Mouse (Mus musculus) forebrain, embryonic 14.5 days (tissue): ENCODE results near the gene Ppard. TPM values are rescaled to one million over a fixed set of nuclear protein-coding genes. Genes with fewer than 3 reads are reported as not detected.
"Not testable (repeated sequence)": the region's sequence is repeated elsewhere in the genome, so short reads cannot be mapped to it uniquely, and the experiment has no call there.

Experiments used
- ATAC-seq: fragments of 200-750 bp; cut with Nextera tagmentation; 2 replicates; pipeline ENCODE4 v1.8.0; 2017; ENCODE audit warnings: mild to moderate bottlenecking, moderate library complexity
- DNase-seq: peaks from one replicate; pipeline ENCODE4 v3.0.0-alpha.2; 2015; ENCODE audit warnings: low spot score
- H3K27ac ChIP-seq: fragments of 300-500 bp; sonication (generic); 2 replicates; pipeline ENCODE4 v1.5.1; 2014; ENCODE audit warnings: low read depth, mild to moderate bottlenecking, control low read depth, low read length, moderate library complexity
- H3K27me3 ChIP-seq: fragments of 300-500 bp; sonication (generic); replicated peaks from 2 replicates; pipeline ENCODE4 v1.6.1; 2014; ENCODE audit warnings: low read length, control low read depth, mixed read lengths; ENCODE audit not compliant: control insufficient read depth, insufficient read depth
- H3K36me3 ChIP-seq: fragments of 300-500 bp; sonication (generic); 2 replicates; pipeline ENCODE4 v1.6.1; 2014; ENCODE audit warnings: low read length, control low read depth; ENCODE audit not compliant: control insufficient read depth, insufficient read depth
- H3K4me1 ChIP-seq: fragments of 300-500 bp; sonication (generic); 2 replicates; pipeline ENCODE4 v1.6.1; 2014; ENCODE audit warnings: antibody characterized with exemption, low read length, control low read depth; ENCODE audit not compliant: control insufficient read depth, insufficient read depth
- H3K4me2 ChIP-seq: fragments of 300-500 bp; sonication (generic); 2 replicates; pipeline ENCODE4 v1.6.1; 2014; ENCODE audit warnings: mild to moderate bottlenecking, control low read depth, low read length
- H3K4me3 ChIP-seq: fragments of 300-500 bp; sonication (generic); 2 replicates; pipeline ENCODE4 v1.5.1; 2014; ENCODE audit warnings: low read depth, low read length, control low read depth
- H3K9ac ChIP-seq: fragments of 300-500 bp; sonication (generic); 2 replicates; pipeline ENCODE4 v1.6.1; 2014; ENCODE audit warnings: mild to moderate bottlenecking, low read length, control low read depth, moderate library complexity
- H3K9me3 ChIP-seq: fragments of 300-500 bp; sonication (generic); replicated peaks from 2 replicates; pipeline ENCODE4 v1.6.1; 2016; ENCODE audit warnings: low read length, control low read depth, mixed read lengths; ENCODE audit not compliant: control insufficient read depth
- WGBS: fragments of 180-500 bp; shearing (Covaris S2); extraction: QIAGEN DNeasy Blood & Tissue Kit; methylation state at CpG from one replicate; pipeline ENCODE4 v1.1.7; 2014; 5-methylcytosine and 5-hydroxymethylcytosine counted together
- polyA plus RNA-seq: library from polyadenylated mRNA; unstranded; fragments of >200 nt; fragmentation: Nextera tagmentation; extraction: Ambion mirVana; gene quantifications from 2 replicates; pipeline ENCODE4 v1.2.1, GENCODE M21; 2014

Gene Ppard
- polyA plus RNA-seq, 1 experiment from 2014 or later, result 1.8 TPM

DNA sequence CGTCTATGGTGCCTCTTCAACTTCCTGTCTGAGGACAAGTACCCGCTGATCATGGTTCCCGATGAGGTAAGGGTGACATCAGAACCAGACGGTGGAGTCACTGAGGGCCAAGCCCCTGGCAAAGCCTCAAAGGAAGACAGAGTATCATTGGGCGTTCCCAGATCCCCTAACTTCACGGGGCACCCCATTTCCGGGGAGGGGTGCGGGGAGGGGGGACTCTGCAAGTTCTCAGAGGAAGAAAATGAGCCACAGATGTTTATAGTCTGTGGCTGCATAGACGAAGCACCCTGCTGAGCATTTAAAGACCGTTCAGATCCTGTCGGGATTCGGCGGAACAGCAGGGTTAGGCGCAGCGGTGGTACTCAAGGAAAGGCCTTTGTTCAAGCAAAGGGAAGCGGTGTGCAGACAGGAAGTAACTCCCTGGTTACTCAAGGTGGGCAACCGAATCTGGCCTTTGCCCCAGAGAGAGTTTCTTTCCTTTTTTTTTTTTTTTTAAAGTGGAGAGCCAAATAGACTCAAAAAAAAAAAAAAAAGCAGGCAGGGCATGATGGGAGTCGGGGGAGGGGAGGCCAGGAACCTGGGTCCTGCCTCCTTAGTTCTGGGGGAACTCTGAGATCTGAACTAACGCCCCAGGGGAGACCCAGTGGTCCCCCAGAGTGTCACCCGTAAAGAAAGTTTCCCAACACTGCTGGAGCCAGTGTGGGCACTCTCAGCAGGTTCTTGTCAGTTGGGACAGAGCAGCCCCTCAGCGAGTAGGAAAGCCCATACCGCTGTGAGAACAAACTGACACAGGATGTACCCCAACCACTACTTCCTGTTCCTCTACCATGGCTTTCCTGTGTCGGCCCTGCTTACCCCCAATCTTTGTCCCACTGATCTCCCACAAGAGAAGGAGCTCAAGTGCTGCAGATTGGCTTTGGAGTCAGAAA lies 14.5 kb upstream of the Ppard start:
- Histone ChIP-seq H3K4me3 (no peak overlapping the region), H3K27me3 (no peaks in the 10 kb centered on the region), H3K4me1 (no peaks in the 10 kb centered on the region), H3K36me3 (no peaks in the 10 kb centered on the region), H3K27ac (no peak overlapping the region; the same call in 1 of the 2 replicates), H3K9me3 (no peaks in the 10 kb centered on the region), H3K4me2 (0 out of 2 replicates have a peak overlapping the region, but pooled peaks have one; percentile 2), H3K9ac (no peak overlapping the region)
- DNase-seq (peak; percentile 24), ATAC-seq (no peak)
- WGBS, result 27% methylated on average over 23 of the region's 23 CpGs

DNA sequence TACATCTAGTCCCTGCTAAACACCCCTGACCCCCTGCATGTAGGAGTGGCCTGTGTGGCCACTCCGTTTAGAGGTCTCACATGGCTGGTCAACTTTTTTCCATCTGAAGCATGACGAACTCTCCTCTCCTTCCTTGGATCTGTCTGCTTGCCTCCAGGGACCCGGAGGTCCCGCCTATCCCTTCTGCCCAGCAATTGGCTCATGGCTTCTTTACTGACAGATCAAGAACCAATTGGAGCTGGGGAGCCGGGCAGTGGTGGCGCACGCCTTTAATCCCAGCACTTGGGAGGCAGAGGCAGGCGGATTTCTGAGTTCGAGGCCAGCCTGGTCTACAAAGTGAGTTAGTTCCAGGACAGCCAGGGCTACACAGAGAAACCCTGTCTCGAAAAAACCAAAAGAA lies 10.0 kb upstream of the Ppard start:
- H3K36me3 ChIP-seq, H3K4me3 ChIP-seq, H3K27ac ChIP-seq, H3K9ac ChIP-seq, H3K4me2 ChIP-seq, DNase-seq, H3K27me3 ChIP-seq, H3K9me3 ChIP-seq, H3K4me1 ChIP-seq, ATAC-seq: not testable (repeated sequence)
- whole genome bisulfite sequencing, result 93% methylated on average over 10 of the region's 10 CpGs

DNA sequence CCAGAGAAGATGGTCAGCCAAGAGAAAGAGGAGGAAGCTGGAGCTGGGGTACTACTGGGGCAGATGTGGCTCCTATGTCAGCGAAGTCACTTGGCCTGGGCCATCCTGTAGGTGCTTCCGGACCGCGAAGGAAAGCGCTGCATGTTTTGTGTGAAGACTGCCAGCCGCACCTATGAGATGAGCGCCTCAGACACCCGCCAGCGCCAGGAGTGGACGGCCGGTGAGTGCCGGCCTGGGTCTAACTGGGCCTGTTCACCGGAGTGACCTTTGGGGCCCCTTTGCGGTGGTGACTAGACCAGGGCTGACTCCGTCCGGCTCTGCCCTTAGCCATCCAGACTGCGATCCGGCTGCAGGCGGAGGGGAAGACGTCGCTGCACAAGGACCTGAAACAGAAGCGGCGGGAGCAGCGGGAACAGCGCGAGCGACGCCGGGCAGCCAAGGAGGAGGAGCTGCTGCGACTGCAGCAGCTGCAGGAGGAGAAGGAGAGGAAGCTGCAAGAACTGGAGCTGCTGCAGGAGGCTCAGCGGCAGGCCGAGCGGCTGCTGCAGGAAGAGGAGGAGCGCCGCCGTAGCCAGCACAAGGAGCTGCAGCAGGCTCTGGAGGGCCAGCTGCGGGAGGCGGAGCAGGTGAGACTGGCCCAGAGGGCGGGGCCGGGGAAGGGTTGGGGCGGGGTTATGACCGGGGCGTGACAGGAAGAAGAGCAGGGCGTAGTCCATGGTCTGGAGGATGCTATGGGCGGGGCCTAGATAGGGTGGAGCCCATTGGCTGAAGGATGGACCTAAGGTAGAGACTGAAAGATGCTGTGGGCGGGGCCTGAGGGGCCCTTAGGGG lies 8.7 kb upstream of the Ppard start:
- peaks cover 6% of the 10 kb centered on the region; the same call in 1 of the 2 replicates for H3K4me1 ChIP-seq
- DNase-seq (peak; percentile 87), ATAC-seq (peak; percentile 84)
- H3K4me2 ChIP-seq, result peak overlapping the region; percentile 78
- H3K9ac ChIP-seq, result peak overlapping the region; percentile 75
- peak overlapping the region; percentile 65 for H3K27ac ChIP-seq
- H3K9me3 ChIP-seq, result no peaks in the 10 kb centered on the region
- peak overlapping the region; percentile 49 for H3K4me3 ChIP-seq
- WGBS, result under 1% methylated on average over 46 of the region's 46 CpGs
- no peaks in the 10 kb centered on the region for H3K36me3 ChIP-seq
- no peaks in the 10 kb centered on the region for H3K27me3 ChIP-seq

DNA sequence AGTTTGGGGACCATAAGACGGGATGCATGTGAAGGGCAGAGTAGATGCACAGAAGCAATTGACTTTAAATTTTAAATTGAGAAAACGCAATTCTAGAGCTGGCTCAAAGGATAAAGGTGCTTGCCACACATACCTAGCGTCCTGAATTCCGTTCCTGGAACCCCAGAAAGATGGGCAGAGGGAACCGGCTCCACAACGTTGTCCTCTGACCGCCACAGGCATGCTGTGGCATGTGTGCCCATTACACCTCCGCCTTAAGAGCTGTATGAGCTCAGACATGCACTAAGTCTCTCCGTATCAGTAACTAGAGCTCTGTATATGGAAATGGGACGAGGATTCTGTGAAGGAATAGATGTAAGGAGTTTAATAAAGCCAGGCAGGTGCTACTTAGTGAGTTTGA lies 7.9 kb upstream of the Ppard start:
- H3K27ac ChIP-seq, result no peak overlapping the region
- no peak overlapping the region for H3K4me2 ChIP-seq
- H3K27me3 ChIP-seq, result no peaks in the 10 kb centered on the region
- H3K36me3 ChIP-seq, result no peaks in the 10 kb centered on the region
- WGBS, result 86% methylated on average over 10 of the region's 10 CpGs
- H3K4me3 ChIP-seq, result no peak overlapping the region
- H3K9ac ChIP-seq, result no peak overlapping the region
- ATAC-seq, result no peak
- H3K4me1 ChIP-seq, result peaks cover 6% of the 10 kb centered on the region; the same call in 1 of the 2 replicates
- no peak for DNase-seq
- no peaks in the 10 kb centered on the region for H3K9me3 ChIP-seq

DNA sequence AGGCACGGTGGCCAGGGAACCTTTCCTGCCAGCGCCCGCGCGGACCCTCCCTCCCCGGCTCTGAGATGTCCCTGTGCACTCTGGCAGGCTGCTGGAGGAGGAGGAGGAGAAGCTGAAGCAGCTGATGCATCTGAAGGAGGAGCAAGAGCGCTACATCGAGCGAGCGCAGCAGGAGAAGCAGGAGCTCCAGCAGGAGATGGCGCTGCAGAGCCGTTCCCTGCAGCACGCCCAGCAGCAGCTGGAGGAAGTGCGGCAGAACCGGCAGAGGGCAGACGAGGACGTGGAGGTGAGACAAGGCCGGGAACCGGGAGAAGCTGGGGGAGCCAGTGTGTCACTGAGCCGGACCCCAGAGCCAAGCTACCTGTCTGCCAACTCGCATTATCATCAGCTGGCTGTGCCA lies 6.5 kb upstream of the Ppard start:
- H3K36me3 ChIP-seq, result no peaks in the 10 kb centered on the region
- no peaks in the 10 kb centered on the region for H3K9me3 ChIP-seq
- H3K27ac ChIP-seq, result peak overlapping the region; percentile 44; the same call in 1 of the 2 replicates
- peak; percentile 93 for DNase-seq
- H3K27me3 ChIP-seq, result no peaks in the 10 kb centered on the region
- H3K9ac ChIP-seq, result peak overlapping the region; percentile 50
- H3K4me1 ChIP-seq, result peaks cover 6% of the 10 kb centered on the region; the same call in 1 of the 2 replicates
- ATAC-seq, result peak; percentile 71
- H3K4me3 ChIP-seq, result peak overlapping the region; percentile 23
- WGBS, result 0% methylated on average over 21 of the region's 21 CpGs
- H3K4me2 ChIP-seq, result peak overlapping the region; percentile 57

DNA sequence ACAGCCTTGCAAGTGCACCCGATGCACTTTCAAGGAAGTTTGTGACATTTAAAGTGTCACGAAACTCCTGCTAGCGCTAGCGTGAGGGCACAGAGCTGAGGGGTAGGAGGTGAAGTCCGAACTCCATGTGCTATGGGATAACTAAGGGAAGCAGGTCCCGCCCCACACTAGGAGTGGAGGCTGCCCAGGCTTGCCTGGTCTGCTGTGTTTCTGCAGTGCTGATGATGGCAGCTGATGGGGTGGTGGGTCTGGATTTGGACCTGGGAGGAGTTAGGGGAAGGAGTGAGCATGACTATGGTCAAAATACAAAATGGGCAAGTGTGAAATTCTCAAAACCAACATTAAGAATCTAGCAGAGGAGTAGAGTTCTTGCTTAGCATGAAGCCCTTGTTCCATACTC lies 2.0 kb upstream of the Ppard start:
- Histone ChIP-seq H3K36me3 (no peaks in the 10 kb centered on the region), H3K4me2 (no peak overlapping the region), H3K4me1 (peaks cover 5% of the 10 kb centered on the region; the same call in 1 of the 2 replicates), H3K9ac (no peak overlapping the region), H3K27me3 (no peaks in the 10 kb centered on the region), H3K9me3 (no peaks in the 10 kb centered on the region), H3K4me3 (no peak overlapping the region), H3K27ac (no peak overlapping the region)
- DNase-seq (no peak), ATAC-seq (no peak)
- 84% methylated on average over 6 of the region's 6 CpGs for WGBS

DNA sequence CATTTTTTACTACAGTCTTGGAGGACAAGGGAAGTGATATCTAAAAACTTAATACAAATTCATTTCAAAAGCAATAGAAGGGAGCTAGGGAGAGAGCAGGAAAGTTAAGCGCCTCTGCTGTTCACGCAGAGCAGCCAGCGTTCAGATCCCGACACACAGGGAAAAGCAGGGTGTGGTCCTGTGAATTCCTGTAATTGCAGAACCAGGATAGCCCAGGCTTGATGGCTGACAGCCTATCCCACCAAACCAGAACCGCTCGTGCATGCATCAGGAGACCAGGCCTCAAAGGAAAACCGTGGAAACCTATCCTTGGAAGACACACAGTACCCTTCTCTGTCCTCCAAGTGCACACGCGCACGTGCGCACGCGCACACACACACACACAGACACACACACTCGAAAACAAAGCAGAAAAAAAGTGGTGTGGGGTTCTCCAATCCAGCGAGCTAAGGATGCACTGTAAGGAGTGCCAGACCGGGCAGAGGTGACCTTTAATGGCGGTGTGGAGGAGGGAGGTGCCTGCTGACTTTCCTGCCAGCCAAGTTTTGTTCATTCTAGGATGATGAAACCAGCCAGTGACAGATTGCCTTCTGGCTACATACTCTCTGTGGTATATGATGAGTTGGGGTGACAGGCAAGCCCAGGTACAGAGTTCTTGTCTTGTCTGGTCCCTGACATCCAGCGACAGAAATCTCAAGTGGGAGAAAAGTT lies 1.3 kb upstream of the Ppard start:
- Histone ChIP-seq H3K4me3 (no peak overlapping the region), H3K36me3 (no peaks in the 10 kb centered on the region), H3K9me3 (no peaks in the 10 kb centered on the region), H3K4me2 (no peak overlapping the region), H3K27me3 (no peaks in the 10 kb centered on the region), H3K9ac (no peak overlapping the region), H3K4me1 (peaks cover 5% of the 10 kb centered on the region; the same call in 1 of the 2 replicates), H3K27ac (no peak overlapping the region)
- ATAC-seq (no peak), DNase-seq (no peak)
- 86% methylated on average over 18 of the region's 18 CpGs for WGBS

DNA sequence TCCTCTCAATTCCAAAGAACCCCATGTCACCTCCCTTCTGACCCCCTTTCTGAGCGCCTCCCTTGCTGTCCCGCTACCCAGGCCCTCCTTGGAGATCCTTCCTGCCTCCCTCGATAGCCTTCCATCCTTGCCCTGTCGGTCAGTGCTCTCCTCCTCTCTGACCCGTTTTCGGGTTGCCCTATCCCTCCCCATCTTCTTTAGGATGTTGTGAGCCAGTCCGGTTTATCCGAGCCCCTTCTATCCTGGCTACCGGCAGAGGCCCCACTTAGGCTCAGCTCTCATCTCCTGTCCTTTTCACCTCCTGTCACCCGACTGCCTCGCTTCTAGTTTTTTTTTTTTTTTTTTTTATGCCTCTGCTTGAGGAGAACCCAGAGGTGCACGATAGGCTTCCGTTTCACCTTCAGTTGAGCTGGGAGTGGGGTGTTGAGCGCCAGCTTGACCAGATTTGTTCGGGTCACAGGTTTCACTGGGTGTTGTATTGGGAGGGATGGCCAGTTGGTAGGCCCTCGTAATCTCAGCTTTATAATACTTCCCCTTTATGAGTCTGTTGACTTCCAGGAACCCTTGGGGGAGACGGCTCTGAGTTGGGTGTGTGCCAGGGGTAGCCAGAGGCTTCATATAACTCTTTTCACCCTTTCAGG lies 711 bp downstream of the Ppard start:
- peaks cover 5% of the 10 kb centered on the region; the same call in 1 of the 2 replicates for H3K4me1 ChIP-seq
- H3K27ac ChIP-seq, result peak overlapping the region; percentile 55; the same call in 1 of the 2 replicates
- WGBS, result 4% methylated on average over 17 of the region's 17 CpGs
- ATAC-seq (no peak), DNase-seq (no peak)
- H3K4me2 ChIP-seq, result peak overlapping the region; percentile 87
- peak overlapping the region; percentile 80 for H3K9ac ChIP-seq
- no peaks in the 10 kb centered on the region for H3K27me3 ChIP-seq
- H3K36me3 ChIP-seq, result no peaks in the 10 kb centered on the region
- H3K9me3 ChIP-seq, result no peaks in the 10 kb centered on the region
- peak overlapping the region; percentile 68 for H3K4me3 ChIP-seq
